Mouse (Mus musculus): Measurements from ENCODE around the gene Sbf2. TPM values are rescaled to one million over a fixed set of nuclear protein-coding genes. Genes with fewer than 3 reads are reported as not detected.
A peak's percentile ranks its signal among the peaks of the same experiment; 100 is the strongest.
"Not testable (repeated sequence)": the region's sequence is repeated elsewhere in the genome, so short reads cannot be mapped to it uniquely, and the experiment has no call there.

Gene Sbf2
- polyA plus RNA-seq, 1 experiment from 2014 or later = 39.1 TPM

GRCm38 (mm10) chr7:110548268-110548667, 66.5 kb downstream of the Sbf2 start:
- Histone ChIP-seq H3K4me2 (no peak overlapping the region), H3K4me1 (no peaks in the 10 kb centered on the region), H3K27me3 (no peaks in the 10 kb centered on the region), H3K27ac (no peak overlapping the region), H3K36me3 (no peaks in the 10 kb centered on the region), H3K9ac (no peak overlapping the region), H3K4me3 (no peak overlapping the region), H3K9me3 (no peaks in the 10 kb centered on the region)
- no peak for ATAC-seq (ENCODE audit: borderline replicate concordance, extremely low read depth, low FRiP score, low TSS enrichment)
- 88% methylated on average over 1 of the region's 1 CpGs for WGBS

- Histone ChIP-seq H3K36me3 (no peaks in the 10 kb centered on the region), H3K4me1 (no peaks in the 10 kb centered on the region), H3K4me3 (no peak overlapping the region), H3K4me2 (no peak overlapping the region), H3K27me3 (no peaks in the 10 kb centered on the region), H3K9ac (no peak overlapping the region), H3K9me3 (no peaks in the 10 kb centered on the region), H3K27ac (no peak overlapping the region)
- WGBS = 84% methylated on average over 6 of the region's 6 CpGs
- no peak for ATAC-seq (ENCODE audit: borderline replicate concordance, extremely low read depth, low FRiP score, low TSS enrichment)
Measured at GRCm38 (mm10) chr7:110543341-110543740, 71.4 kb downstream of the Sbf2 start.

DNA sequence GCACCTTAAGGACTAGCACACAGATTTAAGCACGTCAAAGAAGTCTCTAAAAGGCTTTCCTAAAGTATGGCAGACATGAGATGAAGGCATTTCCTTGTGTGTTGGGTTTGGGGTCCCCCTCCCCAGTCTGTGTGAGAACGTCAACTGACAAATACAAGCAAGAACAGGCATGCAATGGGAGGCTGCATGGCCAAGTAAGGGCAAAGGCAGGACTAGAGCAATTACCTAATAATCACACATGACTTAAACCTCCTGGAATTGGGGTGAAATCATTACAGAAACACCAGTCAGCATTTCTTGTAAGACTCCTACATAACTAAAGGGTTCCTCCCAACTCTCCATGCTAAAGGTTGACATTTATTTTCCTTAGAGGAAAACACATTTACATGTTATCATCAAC, 75.5 kb downstream of the Sbf2 start:
- Histone ChIP-seq H3K4me1 (no peaks in the 10 kb centered on the region), H3K27ac (no peak overlapping the region), H3K27me3 (no peaks in the 10 kb centered on the region), H3K9me3 (no peaks in the 10 kb centered on the region), H3K4me2 (no peak overlapping the region), H3K36me3 (no peaks in the 10 kb centered on the region), H3K4me3 (no peak overlapping the region), H3K9ac (no peak overlapping the region)
- 51% methylated on average over 2 of the region's 2 CpGs for WGBS
- ATAC-seq (ENCODE audit: borderline replicate concordance, extremely low read depth, low FRiP score, low TSS enrichment) = no peak

GRCm38 (mm10) chr7:110530295-110530694, 84.4 kb downstream of the Sbf2 start:
- H3K9me3 ChIP-seq; H3K27me3 ChIP-seq; H3K36me3 ChIP-seq; H3K4me2 ChIP-seq; H3K27ac ChIP-seq; ATAC-seq (ENCODE audit: borderline replicate concordance, extremely low read depth, low FRiP score, low TSS enrichment); H3K4me3 ChIP-seq; H3K9ac ChIP-seq: not testable (repeated sequence)
- peaks cover 17% of the 10 kb centered on the region for H3K4me1 ChIP-seq

GRCm38 (mm10) chr7:110525090-110525775, 89.5 kb downstream of the Sbf2 start:
- H3K27me3 ChIP-seq = no peaks in the 10 kb centered on the region
- H3K9ac ChIP-seq = no peak overlapping the region
- H3K36me3 ChIP-seq = no peaks in the 10 kb centered on the region
- H3K4me3 ChIP-seq = no peak overlapping the region
- H3K4me1 ChIP-seq = peaks cover 17% of the 10 kb centered on the region
- no peak overlapping the region for H3K4me2 ChIP-seq
- H3K27ac ChIP-seq = no peak overlapping the region
- H3K9me3 ChIP-seq = no peaks in the 10 kb centered on the region
- WGBS = 13% methylated on average over 1 of the region's 1 CpGs
- ATAC-seq (ENCODE audit: borderline replicate concordance, extremely low read depth, low FRiP score, low TSS enrichment) = no peak

- no peaks in the 10 kb centered on the region for H3K9me3 ChIP-seq
- ATAC-seq (ENCODE audit: borderline replicate concordance, extremely low read depth, low FRiP score, low TSS enrichment) = no peak
- WGBS = 52% methylated on average over 2 of the region's 2 CpGs
- no peak overlapping the region for H3K4me2 ChIP-seq
- H3K9ac ChIP-seq = no peak overlapping the region
- no peaks in the 10 kb centered on the region for H3K36me3 ChIP-seq
- H3K4me3 ChIP-seq = no peak overlapping the region
- peak overlapping the region; percentile 31; the same call in 1 of the 2 replicates for H3K27ac ChIP-seq
- 0 out of 2 replicates have a peak, but pooled peaks cover 4% of the 10 kb centered on the region for H3K4me1 ChIP-seq
- no peaks in the 10 kb centered on the region for H3K27me3 ChIP-seq
Measured at GRCm38 (mm10) chr7:110516241-110517220, 98.2 kb downstream of the Sbf2 start.

DNA sequence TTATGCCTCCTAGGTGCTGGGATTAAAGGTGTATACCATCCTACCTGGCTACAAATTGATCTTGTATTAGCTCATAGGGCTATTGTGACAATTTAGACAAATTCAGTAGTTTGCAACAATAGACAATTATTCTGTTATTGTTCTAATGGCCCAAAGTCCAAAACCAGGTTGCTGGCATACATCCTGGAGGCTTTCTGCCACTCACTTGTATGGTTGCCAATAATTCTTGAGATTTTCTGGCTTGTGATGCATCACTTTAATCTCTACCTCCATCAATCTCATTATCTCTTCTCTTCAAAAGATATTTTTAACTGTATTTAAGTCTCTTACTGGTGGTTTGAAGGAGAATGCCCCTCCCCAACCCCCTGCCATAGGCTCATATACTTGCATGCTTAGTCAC, 100.6 kb downstream of the Sbf2 start:
- Histone ChIP-seq H3K27ac (no peak overlapping the region), H3K4me2 (no peak overlapping the region), H3K36me3 (no peaks in the 10 kb centered on the region), H3K9ac (no peak overlapping the region), H3K4me3 (no peak overlapping the region), H3K4me1 (0 out of 2 replicates have a peak, but pooled peaks cover 4% of the 10 kb centered on the region), H3K27me3 (no peaks in the 10 kb centered on the region), H3K9me3 (no peaks in the 10 kb centered on the region)
- no peak for ATAC-seq (ENCODE audit: borderline replicate concordance, extremely low read depth, low FRiP score, low TSS enrichment)

DNA sequence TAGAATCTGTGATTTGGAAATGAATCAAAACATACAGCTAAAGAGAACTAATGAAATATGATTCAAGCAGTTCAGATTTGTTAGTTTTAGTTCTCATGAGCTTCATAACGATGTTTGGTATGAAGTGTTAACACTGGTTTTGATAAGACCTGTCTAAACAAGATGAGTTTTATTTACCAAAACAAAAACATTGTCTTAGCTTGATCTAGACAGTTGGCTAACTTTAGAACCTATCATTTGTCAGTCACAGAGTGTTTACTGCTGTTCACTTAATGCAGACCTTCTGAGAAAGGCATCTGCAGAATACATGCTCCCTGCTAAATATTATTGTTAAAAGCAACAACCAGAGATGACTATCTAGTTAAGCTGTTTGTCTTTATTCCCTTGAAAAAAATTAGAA, 116.1 kb downstream of the Sbf2 start:
- Histone ChIP-seq H3K4me3 (no peak overlapping the region), H3K4me1 (no peaks in the 10 kb centered on the region), H3K9ac (no peak overlapping the region), H3K27me3 (no peaks in the 10 kb centered on the region), H3K36me3 (no peaks in the 10 kb centered on the region), H3K4me2 (no peak overlapping the region), H3K27ac (no peak overlapping the region), H3K9me3 (no peaks in the 10 kb centered on the region)
- ATAC-seq (ENCODE audit: borderline replicate concordance, extremely low read depth, low FRiP score, low TSS enrichment) = peak; percentile 67; the same call in 1 of the 2 replicates
- 38% methylated on average over 1 of the region's 1 CpGs for WGBS

GRCm38 (mm10) chr7:110491038-110491437, 123.7 kb downstream of the Sbf2 start:
- H3K9me3 ChIP-seq = no peaks in the 10 kb centered on the region
- no peak overlapping the region for H3K9ac ChIP-seq
- no peak overlapping the region for H3K4me3 ChIP-seq
- WGBS = 76% methylated on average over 5 of the region's 5 CpGs
- no peak overlapping the region for H3K27ac ChIP-seq
- H3K27me3 ChIP-seq = no peaks in the 10 kb centered on the region
- no peaks in the 10 kb centered on the region for H3K4me1 ChIP-seq
- no peak overlapping the region for H3K4me2 ChIP-seq
- no peaks in the 10 kb centered on the region for H3K36me3 ChIP-seq
- ATAC-seq (ENCODE audit: borderline replicate concordance, extremely low read depth, low FRiP score, low TSS enrichment) = no peak

DNA sequence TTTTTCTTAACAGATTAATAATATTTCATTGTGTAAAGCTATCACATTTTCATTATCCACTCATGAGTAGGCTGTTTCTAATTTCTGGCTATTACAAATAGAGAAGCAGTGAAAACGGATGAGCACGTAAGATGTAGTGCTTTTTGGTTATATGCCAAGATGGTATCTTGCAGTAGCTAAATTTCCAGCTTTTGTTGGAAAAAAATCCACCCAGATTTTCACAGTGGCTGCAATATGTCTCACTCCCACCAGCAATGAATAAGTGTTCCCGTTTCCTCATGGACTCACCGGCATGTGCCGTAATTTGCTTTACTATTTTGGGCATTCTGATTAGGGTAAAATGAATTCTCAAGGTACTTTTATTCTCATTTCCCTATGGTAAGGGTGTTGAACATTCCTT, 129.7 kb downstream of the Sbf2 start:
- no peaks in the 10 kb centered on the region for H3K4me1 ChIP-seq
- H3K4me3 ChIP-seq = no peak overlapping the region
- no peaks in the 10 kb centered on the region for H3K9me3 ChIP-seq
- H3K9ac ChIP-seq = no peak overlapping the region
- H3K36me3 ChIP-seq = 0 out of 2 replicates have a peak, but pooled peaks cover 4% of the 10 kb centered on the region
- 74% methylated on average over 5 of the region's 5 CpGs for WGBS
- no peaks in the 10 kb centered on the region for H3K27me3 ChIP-seq
- ATAC-seq (ENCODE audit: borderline replicate concordance, extremely low read depth, low FRiP score, low TSS enrichment) = no peak
- H3K27ac ChIP-seq = no peak overlapping the region
- H3K4me2 ChIP-seq = no peak overlapping the region

- Histone ChIP-seq H3K9me3 (no peaks in the 10 kb centered on the region), H3K4me3 (no peak overlapping the region), H3K4me1 (peaks cover 9% of the 10 kb centered on the region; the same call in 1 of the 2 replicates), H3K27me3 (no peaks in the 10 kb centered on the region), H3K36me3 (no peaks in the 10 kb centered on the region), H3K9ac (no peak overlapping the region), H3K27ac (peak overlapping the region; percentile 63; the same call in 1 of the 2 replicates), H3K4me2 (no peak overlapping the region)
- WGBS = 58% methylated on average over 6 of the region's 6 CpGs
- no peak for ATAC-seq (ENCODE audit: borderline replicate concordance, extremely low read depth, low FRiP score, low TSS enrichment)
Measured at GRCm38 (mm10) chr7:110470987-110471386, 143.7 kb downstream of the Sbf2 start.

- Histone ChIP-seq H3K4me1 (no peaks in the 10 kb centered on the region), H3K4me3 (no peak overlapping the region), H3K27me3 (no peaks in the 10 kb centered on the region), H3K9ac (no peak overlapping the region), H3K36me3 (no peaks in the 10 kb centered on the region), H3K9me3 (no peaks in the 10 kb centered on the region), H3K4me2 (no peak overlapping the region), H3K27ac (no peak overlapping the region)
- WGBS = 84% methylated on average over 5 of the region's 5 CpGs
- no peak for ATAC-seq (ENCODE audit: borderline replicate concordance, extremely low read depth, low FRiP score, low TSS enrichment)
Measured at GRCm38 (mm10) chr7:110463471-110463870, 151.3 kb downstream of the Sbf2 start.
